Mouse (Mus musculus) CH12.LX (cell line): ENCODE measurements around the gene Kcnj2. TPM values are rescaled to one million over a fixed set of nuclear protein-coding genes. Genes with fewer than 3 reads are reported as not detected.

Experiments used
- DNase-seq: peaks from one replicate; pipeline ENCODE4 v3.0.0-alpha.2; 2013; ENCODE audit errors: extremely low read depth
- H3K27ac ChIP-seq: 2 replicates; pipeline ENCODE4 v1.5.1; 2012; ENCODE audit warnings: low read depth, mild to moderate bottlenecking, control low read depth, moderate library complexity; ENCODE audit not compliant: insufficient read depth
- H3K27me3 ChIP-seq: replicated peaks from 2 replicates; pipeline ENCODE3; 2012; ENCODE audit warnings: inconsistent platforms
- H3K36me3 ChIP-seq, 2 experiments: replicated peaks in 1 of 2; 2 replicates each; pipeline versions ENCODE3 to v1.6.1; 2012; ENCODE audit warnings: inconsistent platforms in 1 of 2, low read length in 1 of 2, mild to moderate bottlenecking in 1 of 2, mixed read lengths in 1 of 2, moderate library complexity in 1 of 2; ENCODE audit not compliant: control insufficient read depth in 1 of 2, insufficient read depth in 1 of 2
- H3K4me1 ChIP-seq, 2 experiments: 2 replicates each; pipeline ENCODE4 v1.6.1; 2012; ENCODE audit warnings: inconsistent platforms in 1 of 2, moderate library complexity in 1 of 2; ENCODE audit not compliant: insufficient read depth in 2 of 2, control insufficient read depth in 1 of 2
- H3K4me2 ChIP-seq: 2 replicates; pipeline ENCODE4 v1.6.1; 2012; ENCODE audit warnings: low read depth, mild to moderate bottlenecking, control low read depth; ENCODE audit not compliant: poor library complexity, insufficient read depth, severe bottlenecking
- H3K4me3 ChIP-seq, 3 experiments: fragments of 150-350 bp in 1 of 3; sonication (generic) in 1 of 3; replicated peaks in 1 of 3; 2 replicates each; pipeline versions ENCODE3 to v1.5.1; 2011 to 2012; ENCODE audit warnings: low read depth in 2 of 3, low read length in 2 of 3, mild to moderate bottlenecking in 2 of 3, moderate library complexity in 2 of 3, control low read depth in 1 of 3, improper control_type of control experiment in 1 of 3, inconsistent platforms in 1 of 3, mixed read lengths in 1 of 3; ENCODE audit not compliant: poor library complexity in 1 of 3
- H3K79me2 ChIP-seq: replicated peaks from 2 replicates; pipeline ENCODE4 v1.6.1; 2012; ENCODE audit warnings: mild to moderate bottlenecking, moderate library complexity; ENCODE audit not compliant: control insufficient read depth, poor library complexity, insufficient read depth, severe bottlenecking; ENCODE audit errors: extremely low read depth
- H3K9ac ChIP-seq: 2 replicates; pipeline ENCODE4 v1.6.1; 2012; ENCODE audit warnings: low read depth, mild to moderate bottlenecking, control low read depth, moderate library complexity; ENCODE audit not compliant: insufficient read depth
- H3K9me3 ChIP-seq: replicated peaks from 2 replicates; pipeline ENCODE3; 2012; ENCODE audit warnings: low read length, inconsistent platforms, mixed read lengths
- BHLHE40 ChIP-seq: IDR thresholded peaks from 2 replicates; pipeline ENCODE4 v1.6.1; 2011; ENCODE audit warnings: mild to moderate bottlenecking, low read depth, low read length, improper control_type of control experiment
- CHD1 ChIP-seq: IDR thresholded peaks from 2 replicates; pipeline ENCODE4 v1.6.1; 2012; ENCODE audit warnings: low read depth, low read length, improper control_type of control experiment, inconsistent platforms
- CHD2 ChIP-seq: IDR thresholded peaks from 2 replicates; pipeline ENCODE4 v1.6.1; 2011; ENCODE audit warnings: low read length, improper control_type of control experiment
- E2F4 ChIP-seq: IDR thresholded peaks from 2 replicates; pipeline ENCODE4 v1.6.1; 2011; ENCODE audit warnings: low read depth, low read length, improper control_type of control experiment; ENCODE audit not compliant: insufficient replicate concordance
- ELF1 ChIP-seq: IDR thresholded peaks from 2 replicates; pipeline ENCODE4 v1.6.1; 2014; ENCODE audit warnings: low read depth, mild to moderate bottlenecking, inconsistent platforms, low read length, improper control_type of control experiment
- EP300 ChIP-seq: IDR thresholded peaks from 2 replicates; pipeline ENCODE4 v1.6.1; 2011; ENCODE audit warnings: low read length, improper control_type of control experiment
- GABPA ChIP-seq: IDR thresholded peaks from 2 replicates; pipeline ENCODE4 v1.6.1; 2012; ENCODE audit warnings: low read depth, low read length, improper control_type of control experiment, inconsistent platforms; ENCODE audit not compliant: insufficient replicate concordance
- HCFC1 ChIP-seq: IDR thresholded peaks from 2 replicates; pipeline ENCODE4 v1.6.1; 2012; ENCODE audit warnings: low read depth, mild to moderate bottlenecking, inconsistent platforms, low read length, improper control_type of control experiment
- IRF4 ChIP-seq: IDR thresholded peaks from 2 replicates; pipeline ENCODE4 v1.6.1; 2014; ENCODE audit warnings: low read depth, mild to moderate bottlenecking, inconsistent platforms, low read length, improper control_type of control experiment
- MAFK ChIP-seq: IDR thresholded peaks from 2 replicates; pipeline ENCODE4 v1.6.1; 2011; ENCODE audit warnings: low read length, improper control_type of control experiment; ENCODE audit not compliant: insufficient replicate concordance
- MAX ChIP-seq: IDR thresholded peaks from 2 replicates; pipeline ENCODE4 v1.6.1; 2011; ENCODE audit warnings: low read length, improper control_type of control experiment
- MEF2A ChIP-seq: IDR thresholded peaks from 2 replicates; pipeline ENCODE4 v1.6.1; 2014; ENCODE audit warnings: low read depth, mild to moderate bottlenecking, inconsistent platforms, low read length, improper control_type of control experiment, borderline replicate concordance
- MXI1 ChIP-seq: IDR thresholded peaks from 2 replicates; pipeline ENCODE4 v1.6.1; 2011; ENCODE audit warnings: mild to moderate bottlenecking, low read depth, low read length, improper control_type of control experiment
- NRF1 ChIP-seq: IDR thresholded peaks from 2 replicates; pipeline ENCODE4 v1.6.1; 2014; ENCODE audit warnings: low read depth, mild to moderate bottlenecking, inconsistent platforms, low read length, improper control_type of control experiment, moderate library complexity
- POLR2A ChIP-seq: IDR thresholded peaks from 2 replicates; pipeline ENCODE4 v1.6.1; 2011; ENCODE audit warnings: low read depth, mild to moderate bottlenecking, improper control_type of control experiment, low read length
- RCOR1 ChIP-seq: conservative IDR thresholded peaks from 2 replicates; pipeline ENCODE4 v1.6.1; 2012; ENCODE audit warnings: low read depth, mild to moderate bottlenecking, inconsistent platforms, low read length, improper control_type of control experiment
- SIN3A ChIP-seq: IDR thresholded peaks from 2 replicates; pipeline ENCODE4 v1.6.1; 2012; ENCODE audit warnings: low read length, improper control_type of control experiment, inconsistent platforms
- TBP ChIP-seq: conservative IDR thresholded peaks from 2 replicates; pipeline ENCODE4 v1.6.1; 2011; ENCODE audit warnings: low read depth, low read length, improper control_type of control experiment
- UBTF ChIP-seq: IDR thresholded peaks from 2 replicates; pipeline ENCODE4 v1.6.1; 2012; ENCODE audit warnings: low read depth, mild to moderate bottlenecking, inconsistent platforms, low read length, improper control_type of control experiment, moderate library complexity
- USF1 ChIP-seq: IDR thresholded peaks from 2 replicates; pipeline ENCODE4 v1.6.1; 2014; ENCODE audit warnings: low read depth, mild to moderate bottlenecking, inconsistent platforms, low read length, improper control_type of control experiment
- USF2 ChIP-seq: conservative IDR thresholded peaks from 2 replicates; pipeline ENCODE4 v1.6.1; 2011; ENCODE audit warnings: low read depth, low read length, improper control_type of control experiment
- ZC3H11A ChIP-seq: IDR thresholded peaks from 2 replicates; pipeline ENCODE4 v1.6.1; 2012; ENCODE audit warnings: low read depth, mild to moderate bottlenecking, inconsistent platforms, low read length, improper control_type of control experiment
- dilution Hi-C: fragments of 300-500 bp; cut with MboI; formaldehyde crosslinking; loops from 2 replicates; pipeline ENCODE4 v1.14.3; 2020; ENCODE audit warnings: low sequenced_read_pairs; ENCODE audit not compliant: extremely low pct_unique_long_range_greater_than_20kb, extremely low pct_ligation_motif_present
- in situ Hi-C: fragments of 300-500 bp; cut with MboI; formaldehyde crosslinking; loops from 3 replicates; pipeline ENCODE4 v1.14.3; 2019; ENCODE audit warnings: low sequenced_read_pairs, low pct_ligation_motif_present, low pct_unique_long_range_greater_than_20kb, mixed read lengths
- polyA plus RNA-seq: library from polyadenylated mRNA; unstranded; fragments of >175 nt; gene quantifications from 2 replicates; pipeline ENCODE4 v1.2.1, GENCODE M21; 2012; ENCODE audit warnings: low read depth; ENCODE audit not compliant: insufficient read length
- total RNA-seq, 2 experiments: library from RNA; depleted of rRNA; stranded (reverse); fragments of 300-350 nt in 1 of 2; fragments of >200 nt in 1 of 2; gene quantifications; 2 replicates each; pipeline ENCODE4 v1.2.3; 2012 to 2014

Kcnj2 gene
- total and polyA plus RNA-seq, 3 experiments: under 0.01 to 0.11 (median 0.09) TPM

- Histone ChIP-seq H3K27ac (no peak overlapping the region), H3K4me2 (no peak overlapping the region), H3K36me3 (no peaks in the 10 kb centered on the region), H3K79me2 (no peaks in the 10 kb centered on the region), H3K4me3 (no peak overlapping the region), H3K4me1 (peaks cover 0 to 15% of the 10 kb centered on the region in 2 experiments; a peak in 2 of 4 replicates), H3K9me3 (no peaks in the 10 kb centered on the region), H3K9ac (no peak overlapping the region), H3K27me3 (no peaks in the 10 kb centered on the region)
- dilution Hi-C loops: no loop called here
- in situ Hi-C loops: no loop called here
- TF ChIP-seq CHD2 (no peak), CHD1 (no peak), BHLHE40 (no peak), GABPA (no peak), ZC3H11A (no peak), EP300 (no peak), RCOR1 (no peak), POLR2A (no peak), USF2 (no peak), MAFK (no peak)
- DNase-seq: no peak
Observed at GRCm38 (mm10) chr11:111086933-111087332, 21.0 kb downstream of the Kcnj2 start.

- Histone ChIP-seq H3K9ac (no peak overlapping the region), H3K36me3 (no peaks in the 10 kb centered on the region), H3K27me3 (no peaks in the 10 kb centered on the region), H3K4me3 (no peak overlapping the region), H3K4me2 (no peak overlapping the region), H3K79me2 (no peaks in the 10 kb centered on the region), H3K9me3 (no peaks in the 10 kb centered on the region), H3K27ac (no peak overlapping the region), H3K4me1 (peaks cover 0 to 21% of the 10 kb centered on the region in 2 experiments; a peak in 2 of 4 replicates)
- no peak for DNase-seq
- dilution Hi-C loops (no loop called here), in situ Hi-C loops (no loop called here)
- TF ChIP-seq USF2 (no peak), NRF1 (no peak), BHLHE40 (no peak), UBTF (no peak), MAX (no peak), EP300 (no peak), ELF1 (no peak), MAFK (no peak), MEF2A (no peak), IRF4 (no peak), E2F4 (no peak), SIN3A (no peak), USF1 (no peak), HCFC1 (no peak), TBP (no peak), RCOR1 (no peak), MXI1 (no peak)
Observed at GRCm38 (mm10) chr11:111088226-111088625, 22.3 kb downstream of the Kcnj2 start.
